Mouse (Mus musculus) kidney, adult 2 months (tissue): Measurements from ENCODE around the gene Cd247. TPM values are rescaled to one million over a fixed set of nuclear protein-coding genes. Genes with fewer than 3 reads are reported as not detected.
A peak's percentile ranks its signal among the peaks of the same experiment; 100 is the strongest.

Experiments used
- DNase-seq: peaks from one replicate; pipeline ENCODE4 v3.0.0; 2021
- H3K27ac ChIP-seq: fragments of 200-500 bp; 2 replicates; pipeline ENCODE4 v1.5.1; 2012; ENCODE audit warnings: low read depth, low read length, control low read depth, inconsistent platforms; ENCODE audit not compliant: insufficient read depth
- H3K27me3 ChIP-seq: fragments of 200-500 bp; replicated peaks from 2 replicates; pipeline ENCODE4 v1.6.1; 2012; ENCODE audit warnings: mild to moderate bottlenecking, moderate library complexity, low read length, inconsistent platforms; ENCODE audit not compliant: control insufficient read depth, insufficient read depth
- H3K36me3 ChIP-seq: fragments of 200-500 bp; 2 replicates; pipeline ENCODE4 v1.6.1; 2012; ENCODE audit warnings: mild to moderate bottlenecking, moderate library complexity, low read length, inconsistent platforms; ENCODE audit not compliant: control insufficient read depth, insufficient read depth
- H3K4me1 ChIP-seq: fragments of 200-500 bp; 2 replicates; pipeline ENCODE4 v1.6.1; 2011; ENCODE audit warnings: low read length; ENCODE audit not compliant: control insufficient read depth, insufficient read depth
- H3K4me3 ChIP-seq: fragments of 200-500 bp; 2 replicates; pipeline ENCODE4 v1.5.1; 2011; ENCODE audit warnings: mild to moderate bottlenecking, low read depth, low read length, control low read depth; ENCODE audit not compliant: insufficient read depth
- CTCF ChIP-seq: fragments of 200-500 bp; conservative IDR thresholded peaks from 2 replicates; pipeline ENCODE4 v1.5.1; 2011; ENCODE audit warnings: low read depth, mild to moderate bottlenecking, control low read depth, low read length, moderate library complexity, mixed read lengths; ENCODE audit not compliant: insufficient read depth, insufficient read length
- POLR2A ChIP-seq: fragments of 200-500 bp; IDR thresholded peaks from one replicate; pipeline ENCODE4 v1.6.1; 2011; ENCODE audit warnings: low read depth, low read length, control low read depth
- WGBS: fragments of 180-500 bp; shearing (Covaris S2); methylation state at CpG from one replicate; pipeline ENCODE4 v1.1.7; 2018; 5-methylcytosine and 5-hydroxymethylcytosine counted together
- polyA plus RNA-seq: library from polyadenylated mRNA; depleted of rRNA; stranded (reverse); fragments of >200 nt; gene quantifications from 2 replicates; pipeline ENCODE4 v1.2.3, GENCODE M21; 2012

Gene Cd247
- polyA plus RNA-seq, 1 experiment: 5.5 TPM

- Histone ChIP-seq H3K4me1 (peaks cover 8% of the 10 kb centered on the region), H3K4me3 (no peak overlapping the region), H3K27me3 (no peaks in the 10 kb centered on the region), H3K27ac (no peak overlapping the region), H3K36me3 (no peaks in the 10 kb centered on the region)
- WGBS: 89% methylated on average over 7 of the region's 7 CpGs
- no peak for DNase-seq
- TF ChIP-seq CTCF: no peak
- no peak for TF ChIP-seq POLR2A
Observed at GRCm38 (mm10) chr1:165766295-165766890, 22.1 kb upstream of the Cd247 start.

- Histone ChIP-seq H3K27me3 (no peaks in the 10 kb centered on the region), H3K4me3 (no peak overlapping the region), H3K27ac (no peak overlapping the region), H3K36me3 (no peaks in the 10 kb centered on the region), H3K4me1 (peaks cover 8% of the 10 kb centered on the region)
- peak; percentile 17 for DNase-seq
- no peak for TF ChIP-seq CTCF
- TF ChIP-seq POLR2A: no peak
- 76% methylated on average over 9 of the region's 9 CpGs for WGBS
Observed at GRCm38 (mm10) chr1:165768894-165769512, 19.5 kb upstream of the Cd247 start.

- no peak for DNase-seq
- 85% methylated on average over 10 of the region's 10 CpGs for WGBS
- no peak overlapping the region for H3K27ac ChIP-seq
- no peaks in the 10 kb centered on the region for H3K4me1 ChIP-seq
- H3K4me3 ChIP-seq: no peak overlapping the region
- no peaks in the 10 kb centered on the region for H3K36me3 ChIP-seq
- no peaks in the 10 kb centered on the region for H3K27me3 ChIP-seq
- TF ChIP-seq POLR2A (no peak), CTCF (no peak)
Observed at GRCm38 (mm10) chr1:165770181-165770759, 18.2 kb upstream of the Cd247 start.

GRCm38 (mm10) chr1:165771491-165771897 is 17.0 kb upstream of the Cd247 start:
- WGBS: 5% methylated on average over 12 of the region's 12 CpGs
- Histone ChIP-seq H3K36me3 (no peaks in the 10 kb centered on the region), H3K4me3 (no peak overlapping the region), H3K27ac (no peak overlapping the region), H3K27me3 (no peaks in the 10 kb centered on the region), H3K4me1 (no peaks in the 10 kb centered on the region)
- peak; percentile 71 for DNase-seq
- TF ChIP-seq CTCF (peak; percentile 80), POLR2A (no peak)

- DNase-seq: no peak
- TF ChIP-seq POLR2A (no peak), CTCF (no peak)
- no peak overlapping the region for H3K27ac ChIP-seq
- H3K36me3 ChIP-seq: no peaks in the 10 kb centered on the region
- no peak overlapping the region for H3K4me3 ChIP-seq
- H3K4me1 ChIP-seq: no peaks in the 10 kb centered on the region
- no peaks in the 10 kb centered on the region for H3K27me3 ChIP-seq
- WGBS: 56% methylated on average over 9 of the region's 9 CpGs
Observed at GRCm38 (mm10) chr1:165771998-165772397, 16.5 kb upstream of the Cd247 start.

GRCm38 (mm10) chr1:165775518-165776294 is 12.8 kb upstream of the Cd247 start:
- WGBS: 35% methylated on average over 19 of the region's 19 CpGs
- peak; percentile 55 for DNase-seq
- peak; percentile 57 for TF ChIP-seq CTCF
- no peak for TF ChIP-seq POLR2A
- Histone ChIP-seq H3K4me1 (no peaks in the 10 kb centered on the region; the same call in 1 of the 2 replicates), H3K36me3 (no peaks in the 10 kb centered on the region), H3K4me3 (no peak overlapping the region), H3K27ac (no peak overlapping the region), H3K27me3 (no peaks in the 10 kb centered on the region)
